Mouse (Mus musculus) MEL (cell line): Measurements from ENCODE around the gene Tm4sf5. TPM values are rescaled to one million over a fixed set of nuclear protein-coding genes. Genes with fewer than 3 reads are reported as not detected.

Experiments used
- DNase-seq: peaks from one replicate; pipeline ENCODE4 v3.0.0; 2011; ENCODE audit warnings: low read depth, low spot score
- H3K27ac ChIP-seq: 2 replicates; pipeline ENCODE4 v1.5.1; 2012; ENCODE audit warnings: low read depth, mild to moderate bottlenecking, control low read depth, low read length, moderate library complexity; ENCODE audit not compliant: control insufficient read depth
- H3K27me3 ChIP-seq, 2 experiments: fragments of 150-350 bp in 1 of 2; sonication (generic) in 1 of 2; 2 replicates each; pipeline ENCODE4 v1.6.1; 2012; ENCODE audit warnings: low read length in 2 of 2, mild to moderate bottlenecking in 2 of 2, improper control_type of control experiment in 1 of 2, moderate library complexity in 1 of 2; ENCODE audit not compliant: insufficient read depth in 2 of 2, control insufficient read depth in 1 of 2
- H3K36me3 ChIP-seq, 2 experiments: 2 replicates each; pipeline ENCODE4 v1.6.1; 2012 to 2014; ENCODE audit warnings: low read length in 2 of 2, improper control_type of control experiment in 1 of 2, inconsistent platforms in 1 of 2, mild to moderate bottlenecking in 1 of 2; ENCODE audit not compliant: insufficient read depth in 2 of 2, control insufficient read depth in 1 of 2
- H3K4me1 ChIP-seq, 2 experiments: fragments of 150-350 bp in 1 of 2; sonication (generic) in 1 of 2; 2 replicates each; pipeline ENCODE4 v1.6.1; 2012; ENCODE audit warnings: low read length in 2 of 2, improper control_type of control experiment in 1 of 2, mild to moderate bottlenecking in 1 of 2; ENCODE audit not compliant: insufficient read depth in 2 of 2, control insufficient read depth in 1 of 2
- H3K4me3 ChIP-seq, 2 experiments: fragments of 150-350 bp in 1 of 2; sonication (generic) in 1 of 2; 2 replicates each; pipeline ENCODE4 v1.5.1; 2012; ENCODE audit warnings: low read depth in 2 of 2, low read length in 2 of 2, mild to moderate bottlenecking in 2 of 2, moderate library complexity in 2 of 2, control low read depth in 1 of 2, improper control_type of control experiment in 1 of 2; ENCODE audit not compliant: control insufficient read depth in 1 of 2, insufficient read depth in 1 of 2
- H3K79me2 ChIP-seq: 2 replicates; pipeline ENCODE4 v1.6.1; 2012; ENCODE audit warnings: mild to moderate bottlenecking, low read length, moderate library complexity; ENCODE audit not compliant: control insufficient read depth, poor library complexity, insufficient read depth
- H3K9ac ChIP-seq: 2 replicates; pipeline ENCODE4 v1.6.1; 2012; ENCODE audit warnings: low read depth, mild to moderate bottlenecking, control low read depth, low read length, moderate library complexity; ENCODE audit not compliant: control insufficient read depth, poor library complexity, severe bottlenecking
- H3K9me3 ChIP-seq: fragments of 150-350 bp; sonication (generic); replicated peaks from 2 replicates; pipeline ENCODE4 v1.6.1; 2012; ENCODE audit warnings: mild to moderate bottlenecking, low read length, improper control_type of control experiment, moderate library complexity; ENCODE audit not compliant: insufficient read depth
- BHLHE40 ChIP-seq: IDR thresholded peaks from 2 replicates; pipeline ENCODE4 v1.6.1; 2012; ENCODE audit warnings: low read depth, mild to moderate bottlenecking, inconsistent platforms, low read length, improper control_type of control experiment, borderline replicate concordance
- CHD1 ChIP-seq: IDR thresholded peaks from 2 replicates; pipeline ENCODE4 v1.6.1; 2012; ENCODE audit warnings: low read depth, mild to moderate bottlenecking, inconsistent platforms, low read length, improper control_type of control experiment
- CTCF ChIP-seq, 3 experiments: IDR thresholded peaks in 2 of 3; conservative IDR thresholded peaks in 1 of 3; 2 replicates each; pipeline ENCODE4 v1.5.1; 2011 to 2012; ENCODE audit warnings: low read length in 3 of 3, low read depth in 2 of 3, mild to moderate bottlenecking in 2 of 3, improper control_type of control experiment in 1 of 3, inconsistent platforms in 1 of 3, mixed read lengths in 1 of 3, moderate library complexity in 1 of 3; ENCODE audit not compliant: control insufficient read depth in 1 of 3, insufficient read depth in 1 of 3, poor library complexity in 1 of 3, severe bottlenecking in 1 of 3
- ELF1 ChIP-seq: IDR thresholded peaks from 2 replicates; pipeline ENCODE4 v1.6.1; 2014; ENCODE audit warnings: low read depth, mild to moderate bottlenecking, inconsistent platforms, low read length, improper control_type of control experiment, moderate library complexity
- EP300 ChIP-seq, 2 experiments: IDR thresholded peaks; 2 replicates each; pipeline ENCODE4 v1.6.1; 2011; ENCODE audit warnings: improper control_type of control experiment in 2 of 2, low read length in 2 of 2, low read depth in 1 of 2, mild to moderate bottlenecking in 1 of 2
- ETS1 ChIP-seq: IDR thresholded peaks from 2 replicates; pipeline ENCODE4 v1.6.1; 2012; ENCODE audit warnings: low read depth, mild to moderate bottlenecking, inconsistent platforms, low read length, improper control_type of control experiment, moderate library complexity
- HCFC1 ChIP-seq: IDR thresholded peaks from 2 replicates; pipeline ENCODE4 v1.6.1; 2012; ENCODE audit warnings: low read depth, mild to moderate bottlenecking, inconsistent platforms, low read length, improper control_type of control experiment, moderate library complexity
- KAT2A ChIP-seq: conservative IDR thresholded peaks from 2 replicates; pipeline ENCODE4 v1.6.1; 2012; ENCODE audit warnings: low read depth, low read length, improper control_type of control experiment, inconsistent platforms
- MAFK ChIP-seq: IDR thresholded peaks from 2 replicates; pipeline ENCODE4 v1.6.1; 2011; ENCODE audit warnings: low read depth, mild to moderate bottlenecking, low read length, improper control_type of control experiment, borderline replicate concordance
- MAX ChIP-seq: IDR thresholded peaks from 2 replicates; pipeline ENCODE4 v1.6.1; 2011; ENCODE audit warnings: low read length, improper control_type of control experiment
- MAZ ChIP-seq: IDR thresholded peaks from 2 replicates; pipeline ENCODE4 v1.6.1; 2012; ENCODE audit warnings: low read depth, mild to moderate bottlenecking, inconsistent platforms, low read length, improper control_type of control experiment
- MXI1 ChIP-seq: IDR thresholded peaks from 2 replicates; pipeline ENCODE4 v1.6.1; 2011; ENCODE audit warnings: mild to moderate bottlenecking, low read depth, low read length, improper control_type of control experiment
- NELFE ChIP-seq: IDR thresholded peaks from 2 replicates; pipeline ENCODE4 v1.6.1; 2011; ENCODE audit warnings: low read depth, low read length, improper control_type of control experiment
- POLR2A ChIP-seq, 2 experiments: IDR thresholded peaks; 2 replicates each; pipeline ENCODE4 v1.6.1; 2011 to 2012; ENCODE audit warnings: low read length in 2 of 2, mild to moderate bottlenecking in 2 of 2, control low read depth in 1 of 2, improper control_type of control experiment in 1 of 2, low read depth in 1 of 2, moderate library complexity in 1 of 2; ENCODE audit not compliant: control insufficient read depth in 1 of 2, insufficient read depth in 1 of 2, poor library complexity in 1 of 2
- POLR2AphosphoS5 ChIP-seq: IDR thresholded peaks from 2 replicates; pipeline ENCODE4 v1.6.1; 2012; ENCODE audit warnings: low read depth, borderline replicate concordance, mild to moderate bottlenecking, inconsistent platforms, low read length, moderate library complexity, mixed read lengths
- RAD21 ChIP-seq: IDR thresholded peaks from 2 replicates; pipeline ENCODE4 v1.6.1; 2011; ENCODE audit warnings: mild to moderate bottlenecking, low read depth, low read length, improper control_type of control experiment
- SIN3A ChIP-seq: IDR thresholded peaks from 2 replicates; pipeline ENCODE4 v1.6.1; 2012; ENCODE audit warnings: low read length, improper control_type of control experiment, inconsistent platforms
- SMC3 ChIP-seq: IDR thresholded peaks from 2 replicates; pipeline ENCODE4 v1.6.1; 2011; ENCODE audit warnings: low read depth, low read length, improper control_type of control experiment
- TAL1 ChIP-seq: IDR thresholded peaks from 2 replicates; pipeline ENCODE4 v1.6.1; 2012; ENCODE audit warnings: mild to moderate bottlenecking, inconsistent platforms, low read length, moderate library complexity, mixed read lengths
- TBP ChIP-seq: IDR thresholded peaks from 2 replicates; pipeline ENCODE4 v1.8.0; 2011; ENCODE audit warnings: low read depth, low read length, improper control_type of control experiment
- TCF12 ChIP-seq: IDR thresholded peaks from 2 replicates; pipeline ENCODE4 v1.6.1; 2014; ENCODE audit warnings: low read depth, mild to moderate bottlenecking, inconsistent platforms, low read length, improper control_type of control experiment, moderate library complexity
- USF1 ChIP-seq: IDR thresholded peaks from 2 replicates; pipeline ENCODE4 v1.6.1; 2014; ENCODE audit warnings: low read depth, mild to moderate bottlenecking, inconsistent platforms, low read length, improper control_type of control experiment, moderate library complexity
- ZC3H11A ChIP-seq: IDR thresholded peaks from 2 replicates; pipeline ENCODE4 v1.6.1; 2012; ENCODE audit warnings: low read depth, mild to moderate bottlenecking, inconsistent platforms, low read length, improper control_type of control experiment
- ZKSCAN1 ChIP-seq: IDR thresholded peaks from 2 replicates; pipeline ENCODE4 v1.6.1; 2012; ENCODE audit warnings: low read depth, mild to moderate bottlenecking, inconsistent platforms, low read length, improper control_type of control experiment, moderate library complexity
- polyA plus RNA-seq, 2 experiments: library from polyadenylated mRNA; stranded (reverse) in 1 of 2; unstranded in 1 of 2; fragments of >175 nt in 1 of 2; fragments of >200 nt in 1 of 2; gene quantifications; 2 replicates each; pipeline versions ENCODE4 v1.2.1 to v1.2.4; 2012; ENCODE audit warnings: low replicate concordance in 2 of 2, low read depth in 1 of 2; ENCODE audit not compliant: insufficient read length in 2 of 2, insufficient read depth in 1 of 2, missing spikeins in 1 of 2
- total RNA-seq: library from RNA; depleted of rRNA; stranded (reverse); fragments of 300-350 nt; gene quantifications from 2 replicates; pipeline ENCODE4 v1.2.3, GENCODE M21; 2012

Tm4sf5 gene
- total and polyA plus RNA-seq, 3 experiments, result 0.21 to 0.27 TPM; not detected in 1

DNA sequence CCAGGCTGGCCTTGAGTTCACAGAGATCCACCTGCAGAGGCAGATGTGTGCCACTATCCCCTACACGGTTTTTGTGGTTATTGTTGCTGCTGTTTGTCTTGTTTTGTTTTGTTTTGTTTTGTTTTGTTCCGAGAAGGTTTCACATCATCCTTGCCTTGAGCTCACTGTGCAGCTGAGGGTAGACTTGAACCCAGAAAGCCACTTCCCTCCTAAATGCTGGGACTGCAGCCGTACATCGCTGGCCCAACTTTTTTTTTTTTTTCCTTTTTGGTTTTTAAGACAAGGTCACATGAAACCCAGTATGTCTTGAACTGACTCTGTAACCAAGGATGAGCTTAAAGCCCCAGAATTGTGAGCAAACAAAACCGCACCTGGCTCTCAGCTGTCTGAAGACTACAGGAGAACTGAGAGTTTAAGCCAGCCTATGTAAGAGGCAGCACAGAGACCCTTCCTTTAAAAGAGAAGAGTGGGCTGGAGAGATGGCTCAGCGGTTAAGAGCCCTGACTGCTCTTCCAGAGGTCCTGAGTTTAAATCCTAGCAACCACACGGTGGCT is 2.0 kb downstream of the Tm4sf5 start:
- no peaks in the 10 kb centered on the region for H3K79me2 ChIP-seq
- H3K4me1 ChIP-seq, result peaks cover under 1 to 22% of the 10 kb centered on the region in 2 experiments; a peak in 3 of 4 replicates
- peaks cover 6 to 10% of the 10 kb centered on the region in 2 experiments for H3K27me3 ChIP-seq
- no peaks in the 10 kb centered on the region for H3K9me3 ChIP-seq
- H3K4me3 ChIP-seq, result no peak overlapping the region
- no peak for DNase-seq
- no peak overlapping the region for H3K27ac ChIP-seq
- peaks cover 0 to 17% of the 10 kb centered on the region in 2 experiments; a peak in 2 of 4 replicates for H3K36me3 ChIP-seq
- no peak overlapping the region for H3K9ac ChIP-seq
- no peak for TF ChIP-seq HCFC1
- no peak for TF ChIP-seq ZKSCAN1
- no peak for TF ChIP-seq TBP
- no peak for TF ChIP-seq NELFE
- no peak for TF ChIP-seq CHD1
- no peak for TF ChIP-seq MAX
- no peak for TF ChIP-seq BHLHE40
- TF ChIP-seq POLR2A (IDR thresholded peaks at IDR 0.05; ENCODE audit: control insufficient read depth in 1 of 2, insufficient read depth in 1 of 2, low read depth in 1 of 2, low read length in 2 of 2, poor library complexity in 1 of 2), result no peak
- TF ChIP-seq ETS1, result no peak
- TF ChIP-seq MAZ, result no peak
- no peak for TF ChIP-seq ZC3H11A
- TF ChIP-seq ELF1, result no peak
- TF ChIP-seq POLR2AphosphoS5, result no peak

- DNase-seq, result peak; percentile 74
- no peak overlapping the region for H3K27ac ChIP-seq
- H3K9me3 ChIP-seq, result no peaks in the 10 kb centered on the region
- no peaks in the 10 kb centered on the region; a peak in 1 of 4 replicates for H3K27me3 ChIP-seq
- H3K36me3 ChIP-seq, result peaks cover 0 to 28% of the 10 kb centered on the region in 2 experiments; a peak in 2 of 4 replicates
- H3K9ac ChIP-seq, result no peak overlapping the region
- H3K4me1 ChIP-seq, result peaks cover 10 to 32% of the 10 kb centered on the region in 2 experiments
- no peak overlapping the region for H3K4me3 ChIP-seq
- H3K79me2 ChIP-seq, result no peaks in the 10 kb centered on the region
- TF ChIP-seq MXI1, result peak; percentile 36; the same call in 1 of the 2 replicates
- TF ChIP-seq RAD21, result peak; percentile 73
- peak; percentile 89 for TF ChIP-seq SMC3
- no peak for TF ChIP-seq POLR2A (IDR thresholded peaks at IDR 0.05; ENCODE audit: control insufficient read depth in 1 of 2, insufficient read depth in 1 of 2, low read depth in 1 of 2, low read length in 2 of 2, poor library complexity in 1 of 2)
- peak; percentile 35 to 91 (median 83) for TF ChIP-seq CTCF (IDR thresholded peaks at IDR 0.05 in 2 of 3, conservative IDR thresholded peaks at IDR 0.05 in 1 of 3; ENCODE audit: control insufficient read depth in 1 of 3, insufficient read depth in 1 of 3, low read depth in 2 of 3, low read length in 3 of 3, poor library complexity in 1 of 3, severe bottlenecking in 1 of 3)
- no peak for TF ChIP-seq CHD1
- no peak for TF ChIP-seq KAT2A
- TF ChIP-seq USF1, result no peak
- no peak for TF ChIP-seq MAFK
- TF ChIP-seq EP300 (IDR thresholded peaks at IDR 0.05; ENCODE audit: low read depth in 1 of 2, low read length in 2 of 2), result no peak
- TF ChIP-seq TCF12, result 0 out of 2 replicates have a peak, but pooled peaks have one; percentile 15
- TF ChIP-seq ZC3H11A, result peak; percentile 65; the same call in 1 of the 2 replicates
- TF ChIP-seq TAL1, result no peak
- no peak; the same call in 1 of the 2 replicates for TF ChIP-seq SIN3A
- TF ChIP-seq MAZ, result peak; percentile 64; the same call in 1 of the 2 replicates
Observed at GRCm38 (mm10) chr11:70509753-70510564, 4.9 kb downstream of the Tm4sf5 start.
